Mouse (Mus musculus) CH12.LX (cell line): Measurements from ENCODE around the gene Gpsm1. TPM values are rescaled to one million over a fixed set of nuclear protein-coding genes. Genes with fewer than 3 reads are reported as not detected.

ENCODE experiments used
- DNase-seq: peaks from one replicate; pipeline ENCODE4 v3.0.0-alpha.2; 2013; ENCODE audit errors: extremely low read depth
- H3K27ac ChIP-seq: 2 replicates; pipeline ENCODE4 v1.5.1; 2012; ENCODE audit warnings: low read depth, mild to moderate bottlenecking, control low read depth, moderate library complexity; ENCODE audit not compliant: insufficient read depth
- H3K27me3 ChIP-seq: replicated peaks from 2 replicates; pipeline ENCODE3; 2012; ENCODE audit warnings: inconsistent platforms
- H3K36me3 ChIP-seq, 2 experiments: replicated peaks in 1 of 2; 2 replicates each; pipeline versions ENCODE3 to v1.6.1; 2012; ENCODE audit warnings: inconsistent platforms in 1 of 2, low read length in 1 of 2, mild to moderate bottlenecking in 1 of 2, mixed read lengths in 1 of 2, moderate library complexity in 1 of 2; ENCODE audit not compliant: control insufficient read depth in 1 of 2, insufficient read depth in 1 of 2
- H3K4me1 ChIP-seq, 2 experiments: 2 replicates each; pipeline ENCODE4 v1.6.1; 2012; ENCODE audit warnings: inconsistent platforms in 1 of 2, moderate library complexity in 1 of 2; ENCODE audit not compliant: insufficient read depth in 2 of 2, control insufficient read depth in 1 of 2
- H3K4me2 ChIP-seq: 2 replicates; pipeline ENCODE4 v1.6.1; 2012; ENCODE audit warnings: low read depth, mild to moderate bottlenecking, control low read depth; ENCODE audit not compliant: poor library complexity, insufficient read depth, severe bottlenecking
- H3K4me3 ChIP-seq, 3 experiments: fragments of 150-350 bp in 1 of 3; sonication (generic) in 1 of 3; replicated peaks in 1 of 3; 2 replicates each; pipeline versions ENCODE3 to v1.5.1; 2011 to 2012; ENCODE audit warnings: low read depth in 2 of 3, low read length in 2 of 3, mild to moderate bottlenecking in 2 of 3, moderate library complexity in 2 of 3, control low read depth in 1 of 3, improper control_type of control experiment in 1 of 3, inconsistent platforms in 1 of 3, mixed read lengths in 1 of 3; ENCODE audit not compliant: poor library complexity in 1 of 3
- H3K79me2 ChIP-seq: replicated peaks from 2 replicates; pipeline ENCODE4 v1.6.1; 2012; ENCODE audit warnings: mild to moderate bottlenecking, moderate library complexity; ENCODE audit not compliant: control insufficient read depth, poor library complexity, insufficient read depth, severe bottlenecking; ENCODE audit errors: extremely low read depth
- H3K9ac ChIP-seq: 2 replicates; pipeline ENCODE4 v1.6.1; 2012; ENCODE audit warnings: low read depth, mild to moderate bottlenecking, control low read depth, moderate library complexity; ENCODE audit not compliant: insufficient read depth
- H3K9me3 ChIP-seq: replicated peaks from 2 replicates; pipeline ENCODE3; 2012; ENCODE audit warnings: low read length, inconsistent platforms, mixed read lengths
- BHLHE40 ChIP-seq: IDR thresholded peaks from 2 replicates; pipeline ENCODE4 v1.6.1; 2011; ENCODE audit warnings: mild to moderate bottlenecking, low read depth, low read length, improper control_type of control experiment
- CHD1 ChIP-seq: IDR thresholded peaks from 2 replicates; pipeline ENCODE4 v1.6.1; 2012; ENCODE audit warnings: low read depth, low read length, improper control_type of control experiment, inconsistent platforms
- CHD2 ChIP-seq: IDR thresholded peaks from 2 replicates; pipeline ENCODE4 v1.6.1; 2011; ENCODE audit warnings: low read length, improper control_type of control experiment
- CTCF ChIP-seq, 2 experiments: IDR thresholded peaks in 1 of 2; conservative IDR thresholded peaks in 1 of 2; 2 replicates each; pipeline ENCODE4 v1.5.1; 2011 to 2012; ENCODE audit warnings: low read depth in 2 of 2, low read length in 2 of 2, improper control_type of control experiment in 1 of 2, inconsistent platforms in 1 of 2, mild to moderate bottlenecking in 1 of 2, moderate library complexity in 1 of 2
- ELF1 ChIP-seq: IDR thresholded peaks from 2 replicates; pipeline ENCODE4 v1.6.1; 2014; ENCODE audit warnings: low read depth, mild to moderate bottlenecking, inconsistent platforms, low read length, improper control_type of control experiment
- EP300 ChIP-seq: IDR thresholded peaks from 2 replicates; pipeline ENCODE4 v1.6.1; 2011; ENCODE audit warnings: low read length, improper control_type of control experiment
- ETS1 ChIP-seq: conservative IDR thresholded peaks from 2 replicates; pipeline ENCODE4 v1.6.1; 2012; ENCODE audit warnings: low read depth, mild to moderate bottlenecking, inconsistent platforms, low read length, improper control_type of control experiment, moderate library complexity
- HCFC1 ChIP-seq: IDR thresholded peaks from 2 replicates; pipeline ENCODE4 v1.6.1; 2012; ENCODE audit warnings: low read depth, mild to moderate bottlenecking, inconsistent platforms, low read length, improper control_type of control experiment
- IRF4 ChIP-seq: IDR thresholded peaks from 2 replicates; pipeline ENCODE4 v1.6.1; 2014; ENCODE audit warnings: low read depth, mild to moderate bottlenecking, inconsistent platforms, low read length, improper control_type of control experiment
- JUN ChIP-seq: IDR thresholded peaks from 2 replicates; pipeline ENCODE4 v1.6.1; 2011; ENCODE audit warnings: low read depth, mild to moderate bottlenecking, low read length, improper control_type of control experiment, moderate library complexity; ENCODE audit not compliant: insufficient read depth
- JUND ChIP-seq: conservative IDR thresholded peaks from 2 replicates; pipeline ENCODE4 v1.6.1; 2011; ENCODE audit warnings: low read depth, low read length, improper control_type of control experiment
- KAT2A ChIP-seq: IDR thresholded peaks from 2 replicates; pipeline ENCODE4 v1.6.1; 2012; ENCODE audit warnings: low read length, improper control_type of control experiment, inconsistent platforms; ENCODE audit not compliant: insufficient replicate concordance
- MAFK ChIP-seq: IDR thresholded peaks from 2 replicates; pipeline ENCODE4 v1.6.1; 2011; ENCODE audit warnings: low read length, improper control_type of control experiment; ENCODE audit not compliant: insufficient replicate concordance
- MAX ChIP-seq: IDR thresholded peaks from 2 replicates; pipeline ENCODE4 v1.6.1; 2011; ENCODE audit warnings: low read length, improper control_type of control experiment
- MXI1 ChIP-seq: IDR thresholded peaks from 2 replicates; pipeline ENCODE4 v1.6.1; 2011; ENCODE audit warnings: mild to moderate bottlenecking, low read depth, low read length, improper control_type of control experiment
- MYC ChIP-seq: IDR thresholded peaks from 2 replicates; pipeline ENCODE4 v1.6.1; 2011; ENCODE audit warnings: low read depth, mild to moderate bottlenecking, improper control_type of control experiment, low read length
- NELFE ChIP-seq: IDR thresholded peaks from 2 replicates; pipeline ENCODE4 v1.6.1; 2011; ENCODE audit warnings: low read depth, low read length, improper control_type of control experiment
- PAX5 ChIP-seq: IDR thresholded peaks from 2 replicates; pipeline ENCODE4 v1.6.1; 2012; ENCODE audit warnings: low read length, inconsistent platforms, mixed read lengths
- POLR2AphosphoS2 ChIP-seq: IDR thresholded peaks from 2 replicates; pipeline ENCODE4 v1.6.1; 2011; ENCODE audit warnings: low read depth, low read length, improper control_type of control experiment
- TBP ChIP-seq: conservative IDR thresholded peaks from 2 replicates; pipeline ENCODE4 v1.6.1; 2011; ENCODE audit warnings: low read depth, low read length, improper control_type of control experiment
- TCF12 ChIP-seq: IDR thresholded peaks from 2 replicates; pipeline ENCODE4 v1.6.1; 2014; ENCODE audit warnings: low read depth, mild to moderate bottlenecking, inconsistent platforms, low read length, improper control_type of control experiment
- UBTF ChIP-seq: IDR thresholded peaks from 2 replicates; pipeline ENCODE4 v1.6.1; 2012; ENCODE audit warnings: low read depth, mild to moderate bottlenecking, inconsistent platforms, low read length, improper control_type of control experiment, moderate library complexity
- USF2 ChIP-seq: conservative IDR thresholded peaks from 2 replicates; pipeline ENCODE4 v1.6.1; 2011; ENCODE audit warnings: low read depth, low read length, improper control_type of control experiment
- ZMIZ1 ChIP-seq: IDR thresholded peaks from 2 replicates; pipeline ENCODE4 v1.6.1; 2012; ENCODE audit warnings: low read depth, mild to moderate bottlenecking, inconsistent platforms, low read length, improper control_type of control experiment
- ZNF384 ChIP-seq: IDR thresholded peaks from 2 replicates; pipeline ENCODE4 v1.6.1; 2012; ENCODE audit warnings: low read depth, low read length, improper control_type of control experiment, inconsistent platforms
- dilution Hi-C: fragments of 300-500 bp; cut with MboI; formaldehyde crosslinking; loops from 2 replicates; pipeline ENCODE4 v1.14.3; 2020; ENCODE audit warnings: low sequenced_read_pairs; ENCODE audit not compliant: extremely low pct_unique_long_range_greater_than_20kb, extremely low pct_ligation_motif_present
- in situ Hi-C: fragments of 300-500 bp; cut with MboI; formaldehyde crosslinking; loops from 3 replicates; pipeline ENCODE4 v1.14.3; 2019; ENCODE audit warnings: low sequenced_read_pairs, low pct_ligation_motif_present, low pct_unique_long_range_greater_than_20kb, mixed read lengths
- polyA plus RNA-seq: library from polyadenylated mRNA; unstranded; fragments of >175 nt; gene quantifications from 2 replicates; pipeline ENCODE4 v1.2.1, GENCODE M21; 2012; ENCODE audit warnings: low read depth; ENCODE audit not compliant: insufficient read length
- total RNA-seq, 2 experiments: library from RNA; depleted of rRNA; stranded (reverse); fragments of 300-350 nt in 1 of 2; fragments of >200 nt in 1 of 2; gene quantifications; 2 replicates each; pipeline ENCODE4 v1.2.3; 2012 to 2014

Gpsm1 gene
- total and polyA plus RNA-seq, 3 experiments = 3.2 to 8.1 (median 3.6) TPM

- dilution Hi-C loops = no loop called here
- no peak overlapping the region for H3K9ac ChIP-seq
These were observed 53.3 kb downstream of the Gpsm1 start for GRCm38 (mm10) chr2:26368572-26368971.

GRCm38 (mm10) chr2:26372396-26372795 lies 57.1 kb downstream of the Gpsm1 start:
- Histone ChIP-seq H3K4me3 (no peak overlapping the region), H3K79me2 (no peaks in the 10 kb centered on the region), H3K9me3 (no peaks in the 10 kb centered on the region), H3K4me2 (no peak overlapping the region), H3K4me1 (no peaks in the 10 kb centered on the region), H3K9ac (no peak overlapping the region), H3K27ac (no peak overlapping the region), H3K36me3 (peaks cover 93 to 100% of the 10 kb centered on the region in 2 experiments), H3K27me3 (no peaks in the 10 kb centered on the region)
- in situ Hi-C loops = no loop called here
- TF ChIP-seq POLR2AphosphoS2 = no peak
- TF ChIP-seq CHD2 = no peak
- TF ChIP-seq ELF1 = no peak
- TF ChIP-seq CHD1 = no peak
- TF ChIP-seq NELFE = no peak
- no peak for TF ChIP-seq EP300
- no peak for TF ChIP-seq USF2
- no peak for TF ChIP-seq ZMIZ1
- TF ChIP-seq BHLHE40 = no peak
- dilution Hi-C loops = no loop called here
- no peak for DNase-seq

More at GRCm38 (mm10) chr2:26368572-26368971, 53.3 kb downstream of the Gpsm1 start:
- no peak for DNase-seq
- Histone ChIP-seq H3K4me2 (no peak overlapping the region), H3K4me1 (no peaks in the 10 kb centered on the region), H3K27ac (no peak overlapping the region), H3K79me2 (no peaks in the 10 kb centered on the region), H3K36me3 (peaks cover 94 to 100% of the 10 kb centered on the region in 2 experiments), H3K27me3 (no peaks in the 10 kb centered on the region), H3K9me3 (no peaks in the 10 kb centered on the region), H3K4me3 (no peak overlapping the region)
- in situ Hi-C loops = no loop called here
- no peak for TF ChIP-seq MXI1
- TF ChIP-seq CHD1 = no peak
- TF ChIP-seq TCF12 = no peak
- no peak for TF ChIP-seq MYC
- TF ChIP-seq UBTF = no peak
- TF ChIP-seq KAT2A = no peak
- TF ChIP-seq NELFE = no peak
- no peak for TF ChIP-seq ETS1
- TF ChIP-seq POLR2AphosphoS2 = no peak
- TF ChIP-seq IRF4 = no peak
- TF ChIP-seq MAX = no peak
- no peak for TF ChIP-seq MAFK
- TF ChIP-seq TBP = no peak
- no peak for TF ChIP-seq HCFC1
- no peak for TF ChIP-seq PAX5
- TF ChIP-seq JUND = no peak
- no peak for TF ChIP-seq CTCF (conservative IDR thresholded peaks at IDR 0.05 in 1 of 2, IDR thresholded peaks at IDR 0.05 in 1 of 2; ENCODE audit: low read depth in 2 of 2, low read length in 2 of 2)
- TF ChIP-seq JUN = no peak
- no peak for TF ChIP-seq CHD2
- TF ChIP-seq ZNF384 = no peak
